ENCODE assay signal across 10 mouse cellular contexts in the genomic region with DNA sequence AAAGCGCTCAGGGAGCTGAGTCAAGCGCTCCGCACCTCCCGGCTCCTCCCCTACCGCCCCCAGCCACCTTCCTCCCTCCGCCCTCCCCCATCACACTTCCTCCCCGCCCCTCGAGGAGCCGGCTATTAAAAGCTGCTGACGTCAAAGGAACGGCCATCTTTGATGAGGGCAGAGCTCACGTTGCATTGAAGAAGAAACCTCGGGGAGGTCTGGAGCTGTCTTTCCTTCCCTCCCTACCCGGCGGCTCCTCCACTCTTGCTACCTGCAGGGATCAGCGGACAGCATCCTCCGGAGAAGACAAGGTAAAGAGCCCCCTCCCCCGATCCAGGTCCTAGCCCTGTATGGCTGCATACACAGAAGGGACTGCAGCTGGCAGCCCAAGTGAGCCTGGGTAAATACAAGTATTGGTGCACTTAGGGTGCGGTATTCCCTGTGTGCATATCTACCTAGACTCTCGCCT. TPM values are rescaled to one million over a fixed set of nuclear protein-coding genes. Genes with fewer than 3 reads are reported as not detected.
DNase-seq lines count a peak whose midpoint lies in the region; ATAC-seq and TF ChIP-seq lines count a peak whose summit lies in the region.
"Had no signal": no experiment of that assay in that cellular context is flagged by ENCODE, and none has a peak within 500 bp of the region (broad histone marks: within the 10 kb centered on the region; RNA-seq: fewer than 3 reads in every experiment).

A gene (plus strand): TSS at position 155 of the 460 bp plus-strand sequence.

- H3K27ac ChIP-seq in heart, embryonic 15.5 days, result no peak within 1 kb of the TSS
- H3K27ac ChIP-seq in forebrain, postnatal 0 days (ENCODE audit: low read depth, low read length), result peak within 1 kb of the TSS; percentile 91
- H3K27ac ChIP-seq: macrophage had no signal

- intact Hi-C loops in gastrocnemius, postnatal 14 days (cut with DNase I; ENCODE audit: low total_unique reads), result no loop called here

- H3K4me1 ChIP-seq in heart, embryonic 15.5 days (replicated peaks), result peaks cover 20% of the 10 kb centered on the region
- peaks cover 5% of the 10 kb centered on the region for H3K4me1 ChIP-seq in forebrain, postnatal 0 days (ENCODE audit: insufficient read depth)

- WGBS in heart, embryonic 15.5 days, result under 1% methylated on average over 20 of the region's 20 CpGs
- WGBS in forebrain, postnatal 0 days, result 2% methylated on average over 20 of the region's 20 CpGs

- no peaks in the 10 kb centered on the region for H3K36me3 ChIP-seq in heart, embryonic 15.5 days
- H3K36me3 ChIP-seq in forebrain, postnatal 0 days (ENCODE audit: insufficient read depth), result no peaks in the 10 kb centered on the region

- no peaks in the 10 kb centered on the region for H3K27me3 ChIP-seq in heart, embryonic 15.5 days
- H3K27me3 ChIP-seq in forebrain, postnatal 0 days (ENCODE audit: insufficient read depth, low read length), result no peaks in the 10 kb centered on the region
- H3K27me3 ChIP-seq: CH12.LX had no signal

- ATAC-seq in heart, embryonic 15.5 days (replicated peaks; ENCODE audit: insufficient number of reproducible peaks, insufficient read depth, low FRiP score, low read depth), result no peak
- peak; percentile 87 for ATAC-seq in forebrain, postnatal 0 days

- peak within 1 kb of the TSS; percentile 40 for H3K4me3 ChIP-seq in heart, embryonic 15.5 days
- H3K4me3 ChIP-seq in forebrain, postnatal 0 days (ENCODE audit: low read depth, low read length), result peak within 1 kb of the TSS; percentile 88

- peak within 1 kb of the TSS; percentile 64 for H3K4me2 ChIP-seq in heart, embryonic 15.5 days
- peak within 1 kb of the TSS; percentile 62 for H3K4me2 ChIP-seq in forebrain, postnatal 0 days (ENCODE audit: low read depth)

- no peak for DNase-seq in heart, adult 8-10 months (ENCODE audit: low spot score)
- DNase-seq in cerebellum, adult 11-12 months, result peak; percentile 93
- peak; percentile 96 for DNase-seq in forebrain, postnatal 0 days
- peak; percentile 71 to 77 for DNase-seq in layer of hippocampus, postnatal 25 days (ENCODE audit: extremely low spot score in 1 of 2, low spot score in 1 of 2)
- DNase-seq in neural tube, embryonic 10.5 days (ENCODE audit: extremely low spot score, low spot score), result peak; percentile 81
- no peak for DNase-seq in thymus, postnatal 25 days
- DNase-seq in gastrocnemius, postnatal 14 days, result no peak

- no peaks in the 10 kb centered on the region for H3K9me3 ChIP-seq in heart, embryonic 15.5 days (replicated peaks)
- no peaks in the 10 kb centered on the region for H3K9me3 ChIP-seq in forebrain, postnatal 0 days (ENCODE audit: low read length)

- no peak within 1 kb of the TSS for H3K9ac ChIP-seq in heart, embryonic 15.5 days
- peak within 1 kb of the TSS; percentile 74 for H3K9ac ChIP-seq in forebrain, postnatal 0 days

- TF ChIP-seq CTCF in forebrain, postnatal 0 days (IDR thresholded peaks at IDR 0.05; ENCODE audit: low read depth), result no peak

RNA-seq across cellular contexts. Expression of the gene that starts here (rescaled TPM):
- 0.59 and 3.9 TPM in 2 replicates for polyA plus RNA-seq in heart, embryonic 15.5 days (2015; fragmentation: Nextera tagmentation; extraction: Ambion mirVana)
- under 1 TPM; 0.17 to 0.82 (median 0.48) TPM for total RNA-seq in heart, adult 8-10 months (2022)
- total RNA-seq in forebrain, postnatal 0 days (2014; rRNA removed), result 244 and 245 TPM in 2 replicates
- 171 and 278 TPM in 2 replicates for polyA plus RNA-seq in forebrain, postnatal 0 days (2015; fragmentation: Nextera tagmentation; extraction: Ambion mirVana)
- total RNA-seq in layer of hippocampus, postnatal 25 days (2021), result 1,000 to 10,000 TPM; 1,881 to 1,910 TPM
- under 1 TPM in 1 of 2 experiments, not detected in 1; 0.31 TPM for total RNA-seq in gastrocnemius, postnatal 14 days (2021)
- total RNA-seq: CH12.LX had no signal
- polyA plus RNA-seq: macrophage had no signal

Comparison
In these comparisons a context has a peak if more than half of its experiments do, and no peak if none do; other contexts are left out.
1. RNA of the gene that starts here (total RNA-seq): 1,881 to 1,910 TPM in layer of hippocampus, postnatal 25 days and 244 to 245 TPM in forebrain, postnatal 0 days; 0.17 to 0.82 TPM in heart, adult 8-10 months and 0.31 TPM in gastrocnemius, postnatal 14 days; every median in the first group is over 100 times any median in the second.
2. RNA of the gene that starts here (polyA plus RNA-seq): 171 to 278 TPM in forebrain, postnatal 0 days; 0.59 to 3.9 TPM in heart, embryonic 15.5 days; every median in the first group is over 10 times any median in the second.
3. DNase-seq: peak in cerebellum, adult 11-12 months (single experiment), forebrain, postnatal 0 days (single experiment), layer of hippocampus, postnatal 25 days (2 of 2) and neural tube, embryonic 10.5 days (single experiment); none in heart, adult 8-10 months (single experiment), thymus, postnatal 25 days (single experiment) and gastrocnemius, postnatal 14 days (single experiment).